Mouse (Mus musculus): ENCODE measurements around the gene Spon1. TPM values are rescaled to one million over a fixed set of nuclear protein-coding genes. Genes with fewer than 3 reads are reported as not detected.

The Spon1 gene
- polyA plus RNA-seq, 1 experiment from 2014 or later: 39.6 TPM

DNA sequence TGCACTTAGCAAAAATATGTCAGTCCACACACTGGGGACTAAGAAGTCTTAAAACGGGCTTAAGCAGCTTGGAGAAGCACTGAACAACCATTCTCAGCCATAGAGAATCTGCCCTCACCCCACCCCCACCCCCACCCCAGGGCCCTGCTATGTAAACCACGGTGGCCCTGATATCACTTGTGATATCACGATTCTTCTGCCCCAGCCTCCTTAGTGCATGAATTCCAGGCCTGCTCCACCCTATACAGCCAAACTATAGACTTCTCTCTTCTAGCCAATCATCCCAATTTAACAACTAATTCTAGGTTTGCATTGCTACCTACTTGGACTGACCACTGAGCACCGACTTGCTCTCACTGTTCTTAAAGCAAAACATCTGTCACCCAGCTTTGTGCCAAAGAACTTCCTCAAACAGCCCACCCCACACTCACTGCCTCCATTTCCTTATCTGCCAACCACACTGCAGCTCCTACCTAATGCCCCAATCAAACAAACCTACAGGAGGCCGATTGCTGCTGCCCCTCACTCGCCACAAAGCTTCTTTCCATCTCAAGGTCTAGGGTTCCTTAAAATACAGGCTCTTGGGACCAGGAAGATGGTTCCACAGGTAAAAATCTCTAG is 278.2 kb downstream of the Spon1 start:
- H3K4me2 ChIP-seq (ENCODE audit: low read length): no peak overlapping the region
- WGBS: 87% methylated on average over 6 of the region's 6 CpGs
- H3K27ac ChIP-seq (replicated peaks; ENCODE audit: low read depth, low read length): 0 out of 2 replicates have a peak overlapping the region, but pooled peaks have one; percentile 5
- DNase-seq: no peak
- no peaks in the 10 kb centered on the region for H3K4me1 ChIP-seq (ENCODE audit: control insufficient read depth, insufficient read depth, low read length)
- ATAC-seq (ENCODE audit: low FRiP score, low TSS enrichment): no peak
- peaks cover 6% of the 10 kb centered on the region; the same call in 1 of the 2 replicates for H3K36me3 ChIP-seq (ENCODE audit: control insufficient read depth, insufficient read depth, low read length)
- H3K9ac ChIP-seq (replicated peaks; ENCODE audit: low read length): no peak overlapping the region
- H3K4me3 ChIP-seq (replicated peaks; ENCODE audit: low read depth, low read length): no peak overlapping the region
- no peaks in the 10 kb centered on the region for H3K27me3 ChIP-seq (ENCODE audit: control insufficient read depth, insufficient read depth, low read length)
- no peaks in the 10 kb centered on the region for H3K9me3 ChIP-seq (ENCODE audit: control insufficient read depth, low read length)

DNA sequence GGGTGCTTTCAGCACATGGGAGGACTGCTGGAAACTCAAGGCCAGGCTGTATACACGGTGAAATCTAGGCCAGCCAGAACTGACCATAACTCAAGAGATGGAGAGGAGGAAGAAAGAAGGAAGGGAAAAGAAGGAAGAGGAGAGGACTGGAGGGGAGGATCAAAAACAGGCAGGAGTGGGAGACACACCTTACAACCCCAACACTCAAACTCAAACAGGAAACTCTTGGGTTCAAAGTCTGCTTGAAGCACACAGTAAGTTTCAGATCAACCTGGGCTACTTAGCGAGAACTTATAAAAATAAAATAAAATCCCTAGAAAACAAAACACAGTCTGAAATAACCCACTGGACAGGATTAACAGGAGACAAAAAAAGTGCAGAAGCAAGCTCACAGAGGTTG is 280.0 kb downstream of the Spon1 start:
- Histone ChIP-seq H3K9me3 (ENCODE audit: control insufficient read depth, low read length) (no peaks in the 10 kb centered on the region), H3K36me3 (ENCODE audit: control insufficient read depth, insufficient read depth, low read length) (peaks cover 6% of the 10 kb centered on the region; the same call in 1 of the 2 replicates), H3K27ac (replicated peaks; ENCODE audit: low read depth, low read length) (no peak overlapping the region), H3K4me2 (ENCODE audit: low read length) (no peak overlapping the region), H3K27me3 (ENCODE audit: control insufficient read depth, insufficient read depth, low read length) (no peaks in the 10 kb centered on the region), H3K4me3 (replicated peaks; ENCODE audit: low read depth, low read length) (no peak overlapping the region), H3K4me1 (ENCODE audit: control insufficient read depth, insufficient read depth, low read length) (no peaks in the 10 kb centered on the region), H3K9ac (replicated peaks; ENCODE audit: low read length) (no peak overlapping the region)
- WGBS: 87% methylated on average over 2 of the region's 2 CpGs
- no peak for DNase-seq
- no peak for ATAC-seq (ENCODE audit: low FRiP score, low TSS enrichment)

DNA sequence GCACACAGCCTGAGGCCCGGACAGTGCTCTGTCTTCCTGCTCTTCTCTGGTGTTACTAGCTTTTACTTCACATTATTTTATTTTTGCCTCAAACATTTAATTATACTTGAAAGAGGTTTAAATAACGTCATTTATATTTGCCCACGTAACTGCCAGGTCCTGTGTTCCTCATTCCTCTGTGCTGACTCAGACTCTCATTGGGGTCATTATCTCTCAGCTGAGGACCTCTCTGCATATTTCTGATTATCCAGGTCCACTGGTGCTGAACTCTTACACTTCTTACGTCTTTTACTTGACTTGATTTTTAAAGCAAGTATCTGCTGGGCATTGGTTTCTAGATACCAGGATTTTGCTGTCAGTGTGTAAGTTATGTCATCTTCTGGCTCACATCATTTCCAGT is 287.9 kb downstream of the Spon1 start:
- H3K36me3 ChIP-seq (ENCODE audit: control insufficient read depth, insufficient read depth, low read length): no peaks in the 10 kb centered on the region
- no peak for ATAC-seq (ENCODE audit: low FRiP score, low TSS enrichment)
- H3K27ac ChIP-seq (replicated peaks; ENCODE audit: low read depth, low read length): no peak overlapping the region
- H3K4me2 ChIP-seq (ENCODE audit: low read length): no peak overlapping the region
- no peaks in the 10 kb centered on the region for H3K9me3 ChIP-seq (ENCODE audit: control insufficient read depth, low read length)
- no peak for DNase-seq
- no peak overlapping the region for H3K9ac ChIP-seq (replicated peaks; ENCODE audit: low read length)
- 91% methylated on average over 4 of the region's 4 CpGs for WGBS
- no peaks in the 10 kb centered on the region for H3K27me3 ChIP-seq (ENCODE audit: control insufficient read depth, insufficient read depth, low read length)
- no peaks in the 10 kb centered on the region for H3K4me1 ChIP-seq (ENCODE audit: control insufficient read depth, insufficient read depth, low read length)
- H3K4me3 ChIP-seq (replicated peaks; ENCODE audit: low read depth, low read length): no peak overlapping the region

DNA sequence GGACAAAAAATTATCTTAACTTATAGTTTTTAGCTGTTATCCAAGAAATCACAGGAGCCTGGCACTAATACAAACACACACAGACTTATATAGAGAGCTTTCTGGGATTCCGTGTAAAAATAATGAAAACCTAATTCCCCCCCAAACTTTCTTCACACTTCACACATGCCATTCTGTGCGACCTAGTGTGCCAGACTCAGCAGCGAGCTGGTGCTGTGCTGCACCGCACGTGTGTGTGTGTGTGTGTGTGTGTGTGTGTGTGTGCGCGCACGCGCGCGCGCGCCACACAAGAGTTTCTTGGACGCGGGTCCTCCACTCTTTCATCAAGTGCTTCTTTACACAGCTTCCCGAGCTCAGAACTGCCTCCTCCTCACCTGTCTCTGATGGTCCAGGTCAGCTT is 292.4 kb downstream of the Spon1 start:
- DNase-seq (no peak), ATAC-seq (ENCODE audit: low FRiP score, low TSS enrichment) (no peak)
- H3K9me3 ChIP-seq (ENCODE audit: control insufficient read depth, low read length): no peaks in the 10 kb centered on the region
- no peak overlapping the region for H3K4me3 ChIP-seq (replicated peaks; ENCODE audit: low read depth, low read length)
- no peak overlapping the region for H3K4me2 ChIP-seq (ENCODE audit: low read length)
- WGBS: 91% methylated on average over 16 of the region's 16 CpGs
- H3K27ac ChIP-seq (replicated peaks; ENCODE audit: low read depth, low read length): no peak overlapping the region
- H3K9ac ChIP-seq (replicated peaks; ENCODE audit: low read length): no peak overlapping the region
- H3K4me1 ChIP-seq (ENCODE audit: control insufficient read depth, insufficient read depth, low read length): no peaks in the 10 kb centered on the region
- no peaks in the 10 kb centered on the region for H3K36me3 ChIP-seq (ENCODE audit: control insufficient read depth, insufficient read depth, low read length)
- no peaks in the 10 kb centered on the region for H3K27me3 ChIP-seq (ENCODE audit: control insufficient read depth, insufficient read depth, low read length)

DNA sequence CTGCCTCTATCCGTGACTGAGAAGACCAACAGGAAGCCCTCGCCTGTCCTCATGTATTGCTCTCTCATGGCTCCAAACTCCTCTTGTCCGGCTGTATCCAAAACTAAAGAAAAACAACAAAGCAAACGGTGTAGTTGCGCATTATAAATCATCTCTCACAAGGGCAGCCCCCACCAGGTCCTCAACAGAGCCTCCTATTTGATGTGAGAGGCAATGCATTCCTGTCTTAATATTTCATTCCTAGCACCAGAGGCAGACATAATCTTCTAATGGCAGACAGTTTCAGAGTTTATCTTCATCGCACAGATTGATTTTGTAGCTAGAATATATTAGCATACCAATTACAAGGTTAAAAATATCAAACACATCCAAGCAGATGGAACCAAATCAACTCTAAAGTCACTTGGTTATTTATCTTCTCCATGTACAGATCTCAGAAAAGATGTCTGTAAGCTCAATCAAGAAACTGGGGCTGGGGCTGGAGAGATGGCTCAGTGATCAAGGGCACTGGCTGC is 293.2 kb downstream of the Spon1 start:
- H3K4me1 ChIP-seq (ENCODE audit: control insufficient read depth, insufficient read depth, low read length): no peaks in the 10 kb centered on the region
- no peaks in the 10 kb centered on the region for H3K36me3 ChIP-seq (ENCODE audit: control insufficient read depth, insufficient read depth, low read length)
- H3K9me3 ChIP-seq (ENCODE audit: control insufficient read depth, low read length): no peaks in the 10 kb centered on the region
- ATAC-seq (ENCODE audit: low FRiP score, low TSS enrichment) (no peak), DNase-seq (peak; percentile 41)
- no peak overlapping the region for H3K9ac ChIP-seq (replicated peaks; ENCODE audit: low read length)
- H3K27ac ChIP-seq (replicated peaks; ENCODE audit: low read depth, low read length): no peak overlapping the region; the same call in 1 of the 2 replicates
- no peaks in the 10 kb centered on the region for H3K27me3 ChIP-seq (ENCODE audit: control insufficient read depth, insufficient read depth, low read length)
- no peak overlapping the region for H3K4me2 ChIP-seq (ENCODE audit: low read length)
- no peak overlapping the region for H3K4me3 ChIP-seq (replicated peaks; ENCODE audit: low read depth, low read length)
- 56% methylated on average over 6 of the region's 6 CpGs for WGBS

DNA sequence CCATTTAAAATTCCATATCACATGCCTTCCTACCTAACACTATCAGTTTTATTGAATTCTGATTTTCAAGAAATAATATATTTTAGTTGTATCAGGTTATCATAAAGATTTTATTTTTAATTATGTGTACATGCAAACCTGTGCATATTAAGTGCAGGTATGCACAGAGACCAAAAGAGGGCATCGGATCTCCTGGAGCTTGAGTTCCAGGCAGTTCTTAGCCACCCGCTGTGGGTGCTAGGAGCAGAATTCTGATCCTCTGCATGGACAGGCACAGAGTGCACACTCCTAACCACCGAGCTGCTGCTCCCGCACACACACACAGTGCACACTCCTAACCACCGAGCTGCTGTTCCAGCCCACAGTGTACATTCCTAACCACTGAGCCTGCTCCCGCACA is 294.6 kb downstream of the Spon1 start:
- Histone ChIP-seq H3K27me3 (ENCODE audit: control insufficient read depth, insufficient read depth, low read length) (no peaks in the 10 kb centered on the region), H3K4me1 (ENCODE audit: control insufficient read depth, insufficient read depth, low read length) (no peaks in the 10 kb centered on the region), H3K27ac (replicated peaks; ENCODE audit: low read depth, low read length) (no peak overlapping the region), H3K4me2 (ENCODE audit: low read length) (no peak overlapping the region), H3K4me3 (replicated peaks; ENCODE audit: low read depth, low read length) (no peak overlapping the region), H3K36me3 (ENCODE audit: control insufficient read depth, insufficient read depth, low read length) (no peaks in the 10 kb centered on the region), H3K9me3 (ENCODE audit: control insufficient read depth, low read length) (no peaks in the 10 kb centered on the region), H3K9ac (replicated peaks; ENCODE audit: low read length) (no peak overlapping the region)
- DNase-seq (no peak), ATAC-seq (ENCODE audit: low FRiP score, low TSS enrichment) (no peak)
- 94% methylated on average over 6 of the region's 6 CpGs for WGBS

DNA sequence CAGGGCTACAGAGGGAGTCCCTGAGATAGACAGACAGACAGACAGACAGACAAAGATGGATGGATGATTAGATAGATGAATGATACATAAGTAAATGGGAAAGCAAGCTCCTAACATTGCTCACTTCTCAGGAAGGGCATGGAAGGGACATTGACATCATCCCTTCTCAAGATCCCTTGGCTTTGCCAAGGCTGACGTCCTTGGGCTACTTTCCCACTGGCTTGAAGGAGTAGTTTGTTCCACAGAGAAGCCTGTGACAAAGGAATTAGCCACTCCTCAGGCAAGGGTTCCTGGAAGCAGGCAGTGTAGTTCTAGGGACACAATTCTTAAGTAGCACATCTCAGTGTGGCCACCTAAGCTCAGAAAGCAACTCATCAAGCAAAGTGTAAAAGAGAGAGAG is 296.7 kb downstream of the Spon1 start:
- WGBS: 70% methylated on average over 1 of the region's 1 CpGs
- ATAC-seq (ENCODE audit: low FRiP score, low TSS enrichment): no peak
- no peaks in the 10 kb centered on the region for H3K27me3 ChIP-seq (ENCODE audit: control insufficient read depth, insufficient read depth, low read length)
- no peaks in the 10 kb centered on the region for H3K9me3 ChIP-seq (ENCODE audit: control insufficient read depth, low read length)
- H3K9ac ChIP-seq (replicated peaks; ENCODE audit: low read length): no peak overlapping the region
- peaks cover 5% of the 10 kb centered on the region; the same call in 1 of the 2 replicates for H3K4me1 ChIP-seq (ENCODE audit: control insufficient read depth, insufficient read depth, low read length)
- H3K36me3 ChIP-seq (ENCODE audit: control insufficient read depth, insufficient read depth, low read length): no peaks in the 10 kb centered on the region
- no peak for DNase-seq
- no peak overlapping the region for H3K27ac ChIP-seq (replicated peaks; ENCODE audit: low read depth, low read length)
- no peak overlapping the region for H3K4me2 ChIP-seq (ENCODE audit: low read length)
- H3K4me3 ChIP-seq (replicated peaks; ENCODE audit: low read depth, low read length): no peak overlapping the region

DNA sequence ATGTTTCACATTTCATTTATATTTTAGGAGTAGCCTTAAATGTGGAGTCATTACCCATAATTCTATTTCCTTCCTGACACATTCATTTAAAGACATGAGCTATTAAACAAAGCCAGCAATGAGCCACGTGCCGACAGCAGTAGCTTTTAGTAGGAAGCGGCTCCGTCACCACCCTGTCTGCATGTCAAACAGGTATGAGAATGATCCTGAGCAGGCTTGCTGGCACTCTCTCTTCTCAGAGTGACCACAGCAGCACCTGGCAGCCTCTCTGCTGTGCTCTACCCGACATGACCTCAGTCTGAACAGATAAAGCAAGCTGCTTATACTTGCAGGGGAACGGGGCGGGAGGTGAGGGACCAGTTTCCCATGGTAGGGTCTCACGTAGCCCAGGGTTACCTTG is 297.7 kb downstream of the Spon1 start:
- H3K27me3 ChIP-seq (ENCODE audit: control insufficient read depth, insufficient read depth, low read length): no peaks in the 10 kb centered on the region

DNA sequence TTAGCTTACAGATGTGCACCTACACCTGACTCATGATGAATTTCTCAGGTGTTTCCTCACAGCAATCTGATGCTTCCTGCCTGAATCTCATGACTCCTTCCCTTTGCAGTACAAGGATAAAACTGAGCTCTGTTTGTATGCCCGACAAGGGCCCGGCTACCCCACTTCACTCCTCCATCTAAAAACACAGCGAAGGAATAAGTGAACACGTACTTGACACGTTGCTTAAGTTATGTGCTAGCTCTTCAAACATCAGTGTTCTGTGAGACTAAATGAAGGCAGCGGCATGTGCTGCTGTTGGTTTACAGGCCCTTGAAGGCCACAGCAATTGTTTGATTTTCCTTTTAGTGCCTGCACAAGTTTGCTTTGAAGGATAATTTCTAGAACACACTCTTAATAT is 298.2 kb downstream of the Spon1 start:
- DNase-seq: no peak
- no peak overlapping the region for H3K4me2 ChIP-seq (ENCODE audit: low read length)
- no peak overlapping the region for H3K27ac ChIP-seq (replicated peaks; ENCODE audit: low read depth, low read length)
- H3K9me3 ChIP-seq (ENCODE audit: control insufficient read depth, low read length): no peaks in the 10 kb centered on the region
- 90% methylated on average over 6 of the region's 6 CpGs for WGBS
- no peak overlapping the region for H3K9ac ChIP-seq (replicated peaks; ENCODE audit: low read length)
- H3K4me1 ChIP-seq (ENCODE audit: control insufficient read depth, insufficient read depth, low read length): peaks cover 5% of the 10 kb centered on the region; the same call in 1 of the 2 replicates
- no peaks in the 10 kb centered on the region for H3K36me3 ChIP-seq (ENCODE audit: control insufficient read depth, insufficient read depth, low read length)
- no peak for ATAC-seq (ENCODE audit: low FRiP score, low TSS enrichment)
- no peaks in the 10 kb centered on the region for H3K27me3 ChIP-seq (ENCODE audit: control insufficient read depth, insufficient read depth, low read length)
- H3K4me3 ChIP-seq (replicated peaks; ENCODE audit: low read depth, low read length): no peak overlapping the region

More for the DNA sequence above, 297.7 kb downstream of the Spon1 start:
- Histone ChIP-seq H3K9ac (replicated peaks; ENCODE audit: low read length) (no peak overlapping the region), H3K9me3 (ENCODE audit: control insufficient read depth, low read length) (no peaks in the 10 kb centered on the region), H3K4me1 (ENCODE audit: control insufficient read depth, insufficient read depth, low read length) (peaks cover 5% of the 10 kb centered on the region; the same call in 1 of the 2 replicates), H3K4me3 (replicated peaks; ENCODE audit: low read depth, low read length) (no peak overlapping the region), H3K27ac (replicated peaks; ENCODE audit: low read depth, low read length) (no peak overlapping the region), H3K36me3 (ENCODE audit: control insufficient read depth, insufficient read depth, low read length) (no peaks in the 10 kb centered on the region), H3K4me2 (ENCODE audit: low read length) (no peak overlapping the region)
- WGBS: 77% methylated on average over 8 of the region's 8 CpGs
- no peak for ATAC-seq (ENCODE audit: low FRiP score, low TSS enrichment)
- no peak for DNase-seq
